Mouse (Mus musculus) heart, embryonic 14.5 days (tissue): ENCODE results near the gene Slc29a2. TPM values are rescaled to one million over a fixed set of nuclear protein-coding genes. Genes with fewer than 3 reads are reported as not detected.

ENCODE experiments used
- ATAC-seq: fragments of 200-750 bp; cut with Nextera tagmentation; 2 replicates; pipeline ENCODE4 v1.8.0; 2017; ENCODE audit warnings: low read depth, moderate TSS enrichment; ENCODE audit not compliant: insufficient number of reproducible peaks, insufficient read depth, low FRiP score
- H3K27ac ChIP-seq, 2 experiments: fragments of 200-500 bp in 1 of 2; fragments of 300-500 bp in 1 of 2; sonication (generic) in 1 of 2; replicated peaks in 1 of 2; 2 replicates each; pipeline ENCODE4 v1.5.1; 2012 to 2014; ENCODE audit warnings: low read depth in 2 of 2, low read length in 2 of 2, control low read depth in 1 of 2, mild to moderate bottlenecking in 1 of 2, mixed read lengths in 1 of 2; ENCODE audit not compliant: control insufficient read depth in 1 of 2, insufficient read depth in 1 of 2
- H3K27me3 ChIP-seq: fragments of 300-500 bp; sonication (generic); 2 replicates; pipeline ENCODE4 v1.6.1; 2014; ENCODE audit warnings: mild to moderate bottlenecking, low read length, control low read depth; ENCODE audit not compliant: control insufficient read depth, insufficient read depth
- H3K36me3 ChIP-seq: fragments of 300-500 bp; sonication (generic); 2 replicates; pipeline ENCODE4 v1.6.1; 2014; ENCODE audit warnings: mild to moderate bottlenecking, control low read depth, low read length, mixed read lengths; ENCODE audit not compliant: control insufficient read depth, insufficient read depth
- H3K4me1 ChIP-seq, 2 experiments: fragments of 200-500 bp in 1 of 2; fragments of 300-500 bp in 1 of 2; sonication (generic) in 1 of 2; 2 replicates each; pipeline ENCODE4 v1.6.1; 2012 to 2014; ENCODE audit warnings: low read length in 2 of 2, control low read depth in 1 of 2, mixed read lengths in 1 of 2; ENCODE audit not compliant: control insufficient read depth in 2 of 2, insufficient read depth in 2 of 2
- H3K4me2 ChIP-seq: fragments of 300-500 bp; sonication (generic); 2 replicates; pipeline ENCODE4 v1.6.1; 2014; ENCODE audit warnings: mild to moderate bottlenecking, low read length
- H3K4me3 ChIP-seq, 2 experiments: fragments of 200-500 bp in 1 of 2; fragments of 300-500 bp in 1 of 2; sonication (generic) in 1 of 2; 2 replicates each; pipeline ENCODE4 v1.5.1; 2012 to 2014; ENCODE audit warnings: low read length in 2 of 2, mild to moderate bottlenecking in 2 of 2, control low read depth in 1 of 2, low read depth in 1 of 2, moderate library complexity in 1 of 2; ENCODE audit not compliant: control insufficient read depth in 1 of 2, insufficient read depth in 1 of 2
- H3K9ac ChIP-seq: fragments of 300-500 bp; sonication (generic); 2 replicates; pipeline ENCODE4 v1.6.1; 2014; ENCODE audit warnings: mild to moderate bottlenecking, low read length
- H3K9me3 ChIP-seq: fragments of 300-500 bp; sonication (generic); 2 replicates; pipeline ENCODE4 v1.6.1; 2016; ENCODE audit warnings: low read length, control low read depth; ENCODE audit not compliant: control insufficient read depth
- WGBS: fragments of 180-500 bp; shearing (Covaris S2); extraction: QIAGEN DNeasy Blood & Tissue Kit; methylation state at CpG from one replicate; pipeline ENCODE4 v1.1.7; 2014; 5-methylcytosine and 5-hydroxymethylcytosine counted together
- polyA plus RNA-seq: library from polyadenylated mRNA; unstranded; fragments of >200 nt; fragmentation: Nextera tagmentation; extraction: Ambion mirVana; gene quantifications from 2 replicates; pipeline ENCODE4 v1.2.1, GENCODE M21; 2014

The Slc29a2 gene
- polyA plus RNA-seq, 1 experiment from 2014 or later, result 10.2 TPM

- no peak for ATAC-seq
- Histone ChIP-seq H3K4me2 (no peak overlapping the region), H3K36me3 (peaks cover 5% of the 10 kb centered on the region), H3K27ac (no peak overlapping the region), H3K4me3 (no peak overlapping the region), H3K27me3 (no peaks in the 10 kb centered on the region), H3K9me3 (no peaks in the 10 kb centered on the region), H3K9ac (no peak overlapping the region), H3K4me1 (peaks cover 11 to 20% of the 10 kb centered on the region in 2 experiments)
- WGBS, result 81% methylated on average over 4 of the region's 4 CpGs
Observed at GRCm38 (mm10) chr19:5036577-5036976, 12.9 kb downstream of the Slc29a2 start.

GRCm38 (mm10) chr19:5037678-5038571 is 14.3 kb downstream of the Slc29a2 start:
- Histone ChIP-seq H3K9ac (peak overlapping the region; percentile 84), H3K27me3 (no peaks in the 10 kb centered on the region), H3K27ac (peak overlapping the region in 1 of 2 experiments; percentile 54; a peak in 2 of 4 replicates), H3K4me1 (peaks cover 13 to 25% of the 10 kb centered on the region in 2 experiments), H3K4me2 (peak overlapping the region; percentile 92), H3K9me3 (no peaks in the 10 kb centered on the region), H3K36me3 (0 out of 2 replicates have a peak, but pooled peaks cover 4% of the 10 kb centered on the region), H3K4me3 (peak overlapping the region; percentile 60 to 70)
- ATAC-seq, result peak; percentile 27; the same call in 1 of the 2 replicates
- 3% methylated on average over 32 of the region's 32 CpGs for WGBS

- Histone ChIP-seq H3K4me3 (peak within 1 kb of the TSS; percentile 60 to 70), H3K36me3 (0 out of 2 replicates have a peak, but pooled peaks cover 12% of the 10 kb centered on the region)
- WGBS, result under 1% methylated on average over 42 of the region's 44 CpGs
Observed at GRCm38 (mm10) chr19:5038709-5039156, 15.1 kb downstream of the Slc29a2 start, which contains the start of the genes B4gat1 and AC124502.3. B4gat1 (plus strand) TSS chr19:5038826. AC124502.3 (plus strand) TSS chr19:5038891.

GRCm38 (mm10) chr19:5039301-5040114 is 15.8 kb downstream of the Slc29a2 start:
- H3K27me3 ChIP-seq, result no peaks in the 10 kb centered on the region
- H3K36me3 ChIP-seq, result 0 out of 2 replicates have a peak, but pooled peaks cover 12% of the 10 kb centered on the region
- 15% methylated on average over 41 of the region's 41 CpGs for WGBS
- peak overlapping the region; percentile 84 for H3K9ac ChIP-seq
- H3K4me2 ChIP-seq, result peak overlapping the region; percentile 92
- peak overlapping the region in 1 of 2 experiments; percentile 54; a peak in 2 of 4 replicates for H3K27ac ChIP-seq
- peaks cover 13 to 25% of the 10 kb centered on the region in 2 experiments for H3K4me1 ChIP-seq
- ATAC-seq, result 0 out of 2 replicates have a peak, but pooled peaks have one; percentile 4
- no peaks in the 10 kb centered on the region for H3K9me3 ChIP-seq
- H3K4me3 ChIP-seq, result peak overlapping the region; percentile 60 to 70

More at GRCm38 (mm10) chr19:5038709-5039156, 15.1 kb downstream of the Slc29a2 start, which contains the start of the genes B4gat1 and AC124502.3:
- H3K9me3 ChIP-seq, result no peaks in the 10 kb centered on the region
- peak; percentile 87 for ATAC-seq
- peak within 1 kb of the TSS; percentile 92 for H3K4me2 ChIP-seq
- peaks cover 13 to 25% of the 10 kb centered on the region in 2 experiments for H3K4me1 ChIP-seq
- H3K27ac ChIP-seq, result peak within 1 kb of the TSS; percentile 14 to 54; a peak in 3 of 4 replicates
- peak within 1 kb of the TSS; percentile 84 for H3K9ac ChIP-seq
- H3K27me3 ChIP-seq, result no peaks in the 10 kb centered on the region

DNA sequence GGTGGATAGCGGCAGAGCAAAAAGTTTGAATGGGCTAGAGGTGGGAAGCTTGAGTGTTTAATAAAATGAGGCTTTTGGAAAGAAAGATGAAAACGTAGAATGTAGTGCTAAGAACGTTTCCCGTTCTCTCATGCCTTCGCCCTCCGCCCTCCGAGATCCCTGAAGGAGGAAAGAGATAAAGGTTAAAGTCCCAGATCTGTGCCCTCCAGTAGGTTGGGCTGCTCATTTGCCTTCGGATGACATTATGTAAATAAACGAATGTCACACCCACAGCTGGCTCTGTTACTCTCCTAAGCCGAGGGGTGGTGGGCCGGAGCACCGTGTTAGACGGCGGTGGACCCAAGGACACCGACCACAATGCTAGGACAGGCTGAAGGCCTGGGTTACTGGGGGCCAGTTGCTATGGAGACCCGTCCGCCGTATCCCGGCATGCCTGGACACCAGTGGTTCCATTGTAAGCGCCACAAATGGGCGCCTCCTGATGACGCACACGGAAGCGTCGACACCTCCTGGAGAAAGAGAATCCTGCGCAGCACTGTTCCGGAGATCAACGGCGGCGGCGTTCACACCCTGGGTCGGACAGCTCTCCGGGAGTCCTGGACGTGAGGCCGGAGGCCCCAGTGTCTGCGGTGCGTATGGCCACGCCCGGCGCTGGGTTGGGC is 17.3 kb downstream of the Slc29a2 start, which contains the start of gene Brms1:
Gene Brms1 (plus strand): TSS at position 493 of the 662 bp plus-strand sequence.
- H3K36me3 ChIP-seq, result peaks cover 17% of the 10 kb centered on the region
- 4% methylated on average over 40 of the region's 40 CpGs for WGBS
- H3K9me3 ChIP-seq, result no peaks in the 10 kb centered on the region
- peaks cover 13 to 25% of the 10 kb centered on the region in 2 experiments for H3K4me1 ChIP-seq
- peak within 1 kb of the TSS; percentile 84 for H3K9ac ChIP-seq
- peak within 1 kb of the TSS; percentile 64 to 78 for H3K4me3 ChIP-seq
- H3K4me2 ChIP-seq, result peak within 1 kb of the TSS; percentile 92
- H3K27me3 ChIP-seq, result no peaks in the 10 kb centered on the region
- ATAC-seq, result peak; percentile 68
- peak within 1 kb of the TSS; percentile 61 to 67 for H3K27ac ChIP-seq

DNA sequence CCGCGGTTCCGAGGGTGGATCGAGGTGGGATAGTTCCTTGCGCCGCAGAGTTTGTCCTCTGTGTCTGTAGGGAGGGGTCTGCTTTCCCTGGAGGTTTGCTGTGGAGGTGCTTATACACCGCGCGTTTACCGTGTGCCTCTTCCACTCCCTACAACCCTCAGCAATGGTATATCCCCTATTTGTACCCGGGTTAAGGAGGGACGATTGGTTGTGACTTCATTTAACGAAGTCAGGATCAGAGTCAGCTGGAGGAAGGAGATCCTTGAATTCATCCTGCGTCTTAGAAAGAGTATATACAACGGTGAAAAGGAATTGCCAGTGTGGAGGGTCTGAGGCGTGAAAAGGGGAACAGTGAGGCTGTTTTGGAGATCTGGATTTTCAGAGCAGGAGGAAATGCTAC is 17.9 kb downstream of the Slc29a2 start:
- H3K27me3 ChIP-seq, result no peaks in the 10 kb centered on the region
- no peak for ATAC-seq
- peaks cover 13 to 25% of the 10 kb centered on the region in 2 experiments for H3K4me1 ChIP-seq
- H3K4me3 ChIP-seq, result peak overlapping the region; percentile 64 to 78
- H3K9ac ChIP-seq, result peak overlapping the region; percentile 84
- peaks cover 23% of the 10 kb centered on the region for H3K36me3 ChIP-seq
- 1% methylated on average over 16 of the region's 16 CpGs for WGBS
- H3K4me2 ChIP-seq, result peak overlapping the region; percentile 92
- H3K27ac ChIP-seq, result peak overlapping the region; percentile 9 to 61; a peak in 2 of 4 replicates
- no peaks in the 10 kb centered on the region for H3K9me3 ChIP-seq
